Mouse (Mus musculus) kidney, embryonic 16.5 days (tissue): ENCODE measurements around the gene Med28. TPM values are rescaled to one million over a fixed set of nuclear protein-coding genes. Genes with fewer than 3 reads are reported as not detected.

ENCODE experiments used
- ATAC-seq: fragments of 200-750 bp; cut with Nextera tagmentation; 2 replicates; pipeline ENCODE4 v1.8.0; 2017; ENCODE audit warnings: moderate TSS enrichment; ENCODE audit not compliant: low FRiP score, low TSS enrichment
- H3K27ac ChIP-seq: fragments of 300-500 bp; sonication (generic); 2 replicates; pipeline ENCODE4 v1.5.1; 2014; ENCODE audit warnings: low read length
- H3K27me3 ChIP-seq: fragments of 300-500 bp; sonication (generic); 2 replicates; pipeline ENCODE4 v1.6.1; 2014; ENCODE audit warnings: low read length, control low read depth, mixed read lengths; ENCODE audit not compliant: insufficient read depth
- H3K36me3 ChIP-seq: fragments of 300-500 bp; sonication (generic); 2 replicates; pipeline ENCODE4 v1.6.1; 2014; ENCODE audit warnings: low read length, control low read depth, mixed read lengths; ENCODE audit not compliant: insufficient read depth
- H3K4me1 ChIP-seq: fragments of 300-500 bp; sonication (generic); 2 replicates; pipeline ENCODE4 v1.6.1; 2014; ENCODE audit warnings: low read length, control low read depth, mixed read lengths; ENCODE audit not compliant: insufficient read depth
- H3K4me2 ChIP-seq: fragments of 300-500 bp; sonication (generic); replicated peaks from 2 replicates; pipeline ENCODE4 v1.6.1; 2014; ENCODE audit warnings: low read depth, low read length
- H3K4me3 ChIP-seq: fragments of 300-500 bp; sonication (generic); 2 replicates; pipeline ENCODE4 v1.5.1; 2014; ENCODE audit warnings: mild to moderate bottlenecking, low read length
- H3K9ac ChIP-seq: fragments of 300-500 bp; sonication (generic); replicated peaks from 2 replicates; pipeline ENCODE4 v1.6.1; 2014; ENCODE audit warnings: low read length
- H3K9me3 ChIP-seq: fragments of 300-500 bp; sonication (generic); 2 replicates; pipeline ENCODE4 v1.6.1; 2016; ENCODE audit warnings: low read length, control low read depth
- WGBS: fragments of 180-500 bp; shearing (Covaris S2); extraction: QIAGEN DNeasy Blood & Tissue Kit; methylation state at CpG from one replicate; pipeline ENCODE4 v1.1.7; 2014; 5-methylcytosine and 5-hydroxymethylcytosine counted together
- polyA plus RNA-seq: library from polyadenylated mRNA; unstranded; fragments of >200 nt; fragmentation: Nextera tagmentation; extraction: Ambion mirVana; gene quantifications from 2 replicates; pipeline ENCODE4 v1.2.1, GENCODE M21; 2015

Gene Med28
- polyA plus RNA-seq, 1 experiment from 2014 or later = 292 TPM

DNA sequence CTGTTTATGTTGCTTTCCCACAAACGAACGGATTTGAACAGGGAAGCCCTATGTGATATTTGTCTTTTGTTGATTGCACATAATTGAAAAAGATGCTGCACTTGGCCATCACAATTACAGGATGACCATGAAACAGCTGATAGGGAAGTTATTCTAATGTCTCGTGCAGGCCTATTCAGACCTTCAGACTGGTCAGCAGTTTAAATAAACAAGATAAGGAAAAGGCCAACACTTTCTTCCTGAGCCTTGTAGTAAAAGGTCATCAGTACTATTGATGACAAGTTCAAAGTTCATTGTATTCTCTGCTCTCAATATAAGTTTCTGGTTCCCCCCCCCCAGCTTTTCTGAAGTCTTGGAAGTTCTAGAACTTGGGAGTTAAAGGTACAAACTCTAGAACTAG lies 37.4 kb upstream of the Med28 start:
- H3K4me1 ChIP-seq = no peaks in the 10 kb centered on the region
- H3K27me3 ChIP-seq = no peaks in the 10 kb centered on the region
- 61% methylated on average over 3 of the region's 3 CpGs for WGBS
- H3K36me3 ChIP-seq = no peaks in the 10 kb centered on the region
- no peak overlapping the region for H3K4me3 ChIP-seq
- H3K9ac ChIP-seq = no peak overlapping the region
- no peak for ATAC-seq
- no peaks in the 10 kb centered on the region for H3K9me3 ChIP-seq
- no peak overlapping the region for H3K27ac ChIP-seq
- no peak overlapping the region for H3K4me2 ChIP-seq

DNA sequence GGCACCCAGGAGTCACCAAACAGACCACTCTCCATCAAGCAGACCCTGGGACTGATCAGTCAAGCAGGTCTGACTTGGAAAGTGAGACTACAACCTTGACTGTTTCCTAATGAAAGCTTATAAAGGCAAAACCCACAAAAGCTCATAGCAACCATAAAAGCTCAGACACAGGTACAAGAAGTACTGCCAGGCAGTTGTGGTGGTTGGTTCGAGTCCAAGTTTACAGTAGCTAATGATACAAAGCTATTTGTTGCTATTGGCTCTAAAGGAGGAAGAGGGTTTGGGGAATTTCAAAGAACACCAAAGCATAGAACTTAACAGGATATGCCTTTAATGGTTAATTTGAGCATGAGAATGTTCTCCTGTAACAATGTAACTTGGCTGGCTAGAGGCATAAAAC lies 36.4 kb upstream of the Med28 start:
- H3K4me3 ChIP-seq = no peak overlapping the region
- no peak overlapping the region for H3K27ac ChIP-seq
- no peak overlapping the region for H3K4me2 ChIP-seq
- WGBS = 85% methylated on average over 1 of the region's 1 CpGs
- H3K36me3 ChIP-seq = no peaks in the 10 kb centered on the region
- no peaks in the 10 kb centered on the region for H3K9me3 ChIP-seq
- ATAC-seq = no peak
- H3K4me1 ChIP-seq = no peaks in the 10 kb centered on the region
- no peak overlapping the region for H3K9ac ChIP-seq
- H3K27me3 ChIP-seq = no peaks in the 10 kb centered on the region

DNA sequence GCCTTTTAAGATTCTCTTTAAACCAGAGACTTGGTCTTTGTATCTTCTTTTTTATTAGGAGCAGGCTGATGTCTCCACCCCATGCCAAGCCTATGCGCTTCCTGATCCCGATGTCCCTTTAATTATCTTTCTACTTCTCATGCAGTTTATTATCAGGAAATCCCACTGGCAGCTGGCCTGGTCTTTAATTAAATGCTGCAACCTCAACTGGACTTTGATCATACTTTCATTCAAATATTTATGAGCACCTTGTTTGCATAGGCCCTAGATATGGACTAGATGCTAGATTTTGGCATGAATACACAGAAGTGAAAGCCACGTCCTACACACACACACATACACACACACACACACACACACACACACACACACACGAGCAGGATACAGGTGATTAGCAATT lies 28.3 kb upstream of the Med28 start:
- no peaks in the 10 kb centered on the region for H3K9me3 ChIP-seq
- no peak overlapping the region for H3K9ac ChIP-seq
- H3K4me2 ChIP-seq = no peak overlapping the region
- H3K27ac ChIP-seq = no peak overlapping the region
- H3K4me1 ChIP-seq = peaks cover 16% of the 10 kb centered on the region
- no peaks in the 10 kb centered on the region for H3K27me3 ChIP-seq
- no peak for ATAC-seq
- 66% methylated on average over 4 of the region's 4 CpGs for WGBS
- no peak overlapping the region for H3K4me3 ChIP-seq
- peaks cover 9% of the 10 kb centered on the region; the same call in 1 of the 2 replicates for H3K36me3 ChIP-seq

DNA sequence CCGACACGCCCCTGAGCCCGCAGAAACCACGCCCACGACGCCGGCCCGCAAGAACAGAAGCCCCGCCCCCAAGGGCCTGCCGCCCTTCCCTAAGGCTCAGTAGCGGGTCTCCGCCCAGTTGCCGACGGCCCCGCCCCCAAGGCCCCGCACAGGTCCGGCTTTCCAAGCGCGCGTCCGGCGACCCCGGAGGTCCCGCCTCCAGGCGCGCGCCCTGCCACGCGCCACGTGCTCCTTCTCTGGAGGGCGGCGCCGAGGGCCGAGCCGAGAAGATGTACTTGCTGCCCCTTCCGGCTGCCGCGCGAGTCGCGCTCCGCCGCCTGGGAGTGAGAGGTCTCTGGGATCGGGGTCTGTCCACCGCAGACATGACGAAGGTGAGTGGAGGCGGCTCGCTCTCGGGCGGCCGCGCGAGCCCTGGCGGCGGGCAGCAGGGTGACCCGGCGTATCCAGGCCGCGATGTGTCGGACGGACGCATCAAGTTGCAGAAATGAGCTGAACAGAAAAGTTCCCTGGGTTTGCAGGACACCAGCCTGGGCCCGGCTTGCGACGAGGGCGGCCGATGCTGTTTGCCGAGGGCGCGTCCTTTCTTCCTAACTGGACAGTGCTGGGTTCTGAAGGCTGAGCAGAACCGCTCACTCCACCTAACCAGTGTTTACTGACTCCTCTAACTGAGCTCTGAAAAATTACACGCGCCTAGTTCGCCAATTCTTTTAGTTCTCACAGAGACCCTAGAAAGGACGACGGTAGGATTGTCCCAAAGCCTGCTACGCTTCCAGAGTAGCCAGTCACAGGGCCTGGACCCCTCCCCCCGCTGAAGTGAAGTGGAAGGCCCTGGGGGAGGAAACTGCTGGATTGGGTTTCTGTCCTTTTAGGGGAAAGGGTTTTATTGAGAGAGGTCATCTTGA lies 26.6 kb upstream of the Med28 start, which contains the start of gene Lap3:
TSS of gene Lap3 (plus strand) at position 184 of the 902 bp plus-strand sequence.
- Histone ChIP-seq H3K36me3 (peaks cover 23% of the 10 kb centered on the region), H3K4me3 (peak within 1 kb of the TSS; percentile 79), H3K4me2 (peak within 1 kb of the TSS; percentile 84), H3K27ac (peak within 1 kb of the TSS; percentile 79), H3K27me3 (no peaks in the 10 kb centered on the region), H3K4me1 (peaks cover 16% of the 10 kb centered on the region), H3K9me3 (no peaks in the 10 kb centered on the region), H3K9ac (peak within 1 kb of the TSS; percentile 83)
- ATAC-seq = peak; percentile 95
- under 1% methylated on average over 78 of the region's 78 CpGs for WGBS

DNA sequence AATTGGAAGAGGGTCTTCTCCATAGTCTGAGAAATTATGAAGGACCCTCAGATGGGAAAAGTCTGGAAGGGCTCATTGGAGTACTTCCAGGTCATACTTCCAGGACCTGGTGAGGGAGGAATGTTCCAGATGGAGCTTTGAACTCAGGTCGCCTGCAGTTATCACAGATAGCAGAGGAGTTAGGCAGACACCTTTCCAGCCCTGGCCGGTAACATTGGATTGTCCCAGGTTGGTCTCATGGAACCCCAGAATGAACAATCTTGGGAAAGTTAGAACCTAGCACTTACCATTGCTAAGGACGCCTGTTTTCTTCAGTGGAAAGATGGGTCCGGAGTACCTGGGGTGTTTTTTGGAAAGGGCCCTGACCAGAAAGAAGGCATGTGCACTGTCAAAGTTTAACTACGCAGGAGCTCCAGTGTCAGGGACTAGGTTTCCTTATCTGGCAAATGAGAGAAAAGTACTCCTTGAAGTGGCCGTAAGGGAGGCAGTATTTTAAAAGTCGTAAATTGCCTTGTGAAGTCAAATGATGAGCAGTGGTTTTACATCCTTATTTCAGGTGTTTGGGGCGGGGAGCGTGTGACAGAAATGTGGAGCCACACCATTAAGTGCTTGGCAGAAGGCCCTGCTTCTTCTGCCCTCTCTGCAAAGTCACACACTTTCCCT lies 25.8 kb upstream of the Med28 start:
- Histone ChIP-seq H3K9ac (peak overlapping the region; percentile 83), H3K4me1 (peaks cover 16% of the 10 kb centered on the region), H3K27me3 (no peaks in the 10 kb centered on the region), H3K4me2 (peak overlapping the region; percentile 84), H3K27ac (no peak overlapping the region), H3K9me3 (no peaks in the 10 kb centered on the region), H3K36me3 (peaks cover 31% of the 10 kb centered on the region), H3K4me3 (peak overlapping the region; percentile 79)
- peak; percentile 2; the same call in 1 of the 2 replicates for ATAC-seq
- 42% methylated on average over 9 of the region's 9 CpGs for WGBS

DNA sequence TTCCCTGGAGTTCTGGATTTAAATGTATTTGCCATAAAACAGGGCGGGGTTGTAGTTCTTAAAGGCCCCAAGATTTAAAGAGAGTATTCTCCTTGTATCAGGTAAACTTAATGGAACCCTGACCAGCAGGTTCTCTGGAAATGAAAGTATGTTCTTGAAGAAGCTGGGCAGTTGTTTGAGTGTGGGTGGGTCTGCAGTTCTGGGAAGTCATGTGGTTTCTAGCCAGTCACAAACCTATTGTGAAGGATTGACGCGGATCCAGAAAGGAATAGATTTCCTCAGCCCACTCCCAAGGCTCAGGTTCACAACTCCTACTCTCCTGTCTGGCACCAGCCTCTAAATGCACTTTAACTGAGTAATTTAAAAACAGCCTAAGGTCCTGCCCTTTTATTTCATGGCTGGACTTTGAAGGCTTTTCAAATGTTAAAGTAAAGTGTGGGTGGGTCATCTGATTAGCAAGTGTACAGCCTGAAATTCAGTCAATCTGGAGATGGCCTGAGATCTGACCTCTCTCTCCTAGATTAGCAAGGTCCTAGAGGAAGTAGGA lies 24.5 kb upstream of the Med28 start:
- Histone ChIP-seq H3K27ac (no peak overlapping the region), H3K4me1 (peaks cover 16% of the 10 kb centered on the region), H3K27me3 (no peaks in the 10 kb centered on the region), H3K4me3 (no peak overlapping the region), H3K36me3 (peaks cover 41% of the 10 kb centered on the region), H3K9me3 (no peaks in the 10 kb centered on the region), H3K4me2 (0 out of 2 replicates have a peak overlapping the region, but pooled peaks have one; percentile 84), H3K9ac (no peak overlapping the region)
- WGBS = 89% methylated on average over 3 of the region's 3 CpGs
- ATAC-seq = no peak

DNA sequence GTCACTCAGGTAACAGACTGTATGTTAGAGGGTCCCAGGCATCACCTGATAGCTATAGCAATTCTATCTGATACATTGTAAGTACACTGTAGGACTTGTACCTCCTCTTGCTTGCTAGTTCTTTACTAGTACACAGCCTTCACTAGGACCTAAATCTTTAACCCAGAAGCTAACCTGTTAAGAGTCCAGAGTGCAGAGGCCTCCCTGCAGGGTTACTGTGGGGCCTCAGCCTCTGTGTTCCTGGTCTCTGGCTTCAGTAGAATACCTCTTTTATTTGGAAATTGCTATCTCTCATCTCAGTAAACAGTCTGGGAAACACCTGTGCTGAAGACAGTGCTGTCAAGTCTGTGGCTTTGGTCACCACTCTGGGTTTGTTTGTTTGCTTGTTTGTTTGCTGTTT lies 24.0 kb upstream of the Med28 start:
- Histone ChIP-seq H3K27me3 (no peaks in the 10 kb centered on the region), H3K9ac (no peak overlapping the region), H3K36me3 (peaks cover 44% of the 10 kb centered on the region), H3K4me3 (no peak overlapping the region), H3K4me2 (no peak overlapping the region), H3K9me3 (no peaks in the 10 kb centered on the region), H3K4me1 (peaks cover 16% of the 10 kb centered on the region), H3K27ac (no peak overlapping the region)
- no peak for ATAC-seq

DNA sequence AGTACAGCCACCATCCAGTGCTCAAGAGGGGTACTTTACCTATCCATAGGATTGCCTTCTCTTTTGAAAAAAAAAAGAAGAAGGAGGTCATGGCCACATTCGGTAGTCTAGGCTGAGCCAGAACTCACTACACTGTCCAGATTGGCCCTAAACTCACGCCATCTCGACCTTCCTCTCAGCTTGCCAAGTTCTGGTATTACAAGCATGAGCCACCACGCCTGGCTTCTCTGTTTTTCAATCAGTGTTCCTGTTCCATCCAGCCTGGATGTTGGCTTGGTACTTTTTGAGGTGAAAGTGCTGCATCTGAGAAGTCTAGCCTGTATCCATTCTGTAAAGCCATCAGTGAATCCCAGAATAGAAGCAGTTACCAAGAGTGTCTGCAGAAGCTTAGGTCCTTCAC lies 23.6 kb upstream of the Med28 start:
- Histone ChIP-seq H3K27me3 (no peaks in the 10 kb centered on the region), H3K4me3 (no peak overlapping the region), H3K4me2 (no peak overlapping the region), H3K4me1 (peaks cover 16% of the 10 kb centered on the region), H3K36me3 (peaks cover 47% of the 10 kb centered on the region), H3K9me3 (no peaks in the 10 kb centered on the region), H3K9ac (no peak overlapping the region), H3K27ac (no peak overlapping the region)
- 91% methylated on average over 4 of the region's 4 CpGs for WGBS
- ATAC-seq = no peak

DNA sequence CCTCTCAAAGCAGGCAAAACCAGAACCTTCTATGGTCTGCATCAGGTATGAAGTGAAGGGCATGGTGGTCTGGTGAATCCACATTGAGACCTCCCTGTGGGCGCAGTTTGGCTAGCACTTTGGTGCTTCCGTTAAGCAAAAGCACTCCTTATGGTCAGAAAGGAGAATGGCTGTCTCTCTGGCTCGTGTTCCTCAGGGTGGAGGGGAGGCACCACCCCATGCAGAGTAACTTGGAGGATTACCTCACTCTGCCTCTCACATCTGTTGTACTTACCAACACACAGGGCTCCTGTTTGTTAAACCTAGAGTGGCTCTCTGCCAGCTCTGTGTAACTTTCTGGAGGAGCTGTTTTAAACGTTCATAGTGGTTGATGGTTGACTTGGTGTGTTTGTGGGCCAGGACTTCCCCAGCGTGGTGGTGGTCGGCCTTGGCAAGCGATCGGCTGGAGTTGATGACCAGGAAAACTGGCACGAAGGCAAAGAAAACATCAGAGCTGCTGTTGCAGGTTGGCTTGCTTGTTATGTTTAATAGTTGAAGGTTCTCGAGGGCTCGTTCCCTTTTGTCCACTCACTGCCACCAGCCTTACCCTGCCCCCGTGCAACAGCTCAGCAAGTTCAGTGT lies 23.0 kb upstream of the Med28 start:
- H3K36me3 ChIP-seq = peaks cover 53% of the 10 kb centered on the region
- H3K9me3 ChIP-seq = no peaks in the 10 kb centered on the region
- ATAC-seq = no peak
- no peak overlapping the region for H3K9ac ChIP-seq
- H3K4me3 ChIP-seq = no peak overlapping the region
- H3K4me1 ChIP-seq = peaks cover 16% of the 10 kb centered on the region
- WGBS = 84% methylated on average over 12 of the region's 12 CpGs
- H3K4me2 ChIP-seq = no peak overlapping the region
- H3K27ac ChIP-seq = no peak overlapping the region
- no peaks in the 10 kb centered on the region for H3K27me3 ChIP-seq
